Mouse (Mus musculus) ovary, postnatal 36 days (tissue): ENCODE measurements around the gene B3gnt2.

Experiments used
- DNase-seq: peaks from one replicate; pipeline ENCODE4 v3.0.0; 2022; ENCODE audit warnings: low spot score, mixed read lengths

The B3gnt2 gene

DNA sequence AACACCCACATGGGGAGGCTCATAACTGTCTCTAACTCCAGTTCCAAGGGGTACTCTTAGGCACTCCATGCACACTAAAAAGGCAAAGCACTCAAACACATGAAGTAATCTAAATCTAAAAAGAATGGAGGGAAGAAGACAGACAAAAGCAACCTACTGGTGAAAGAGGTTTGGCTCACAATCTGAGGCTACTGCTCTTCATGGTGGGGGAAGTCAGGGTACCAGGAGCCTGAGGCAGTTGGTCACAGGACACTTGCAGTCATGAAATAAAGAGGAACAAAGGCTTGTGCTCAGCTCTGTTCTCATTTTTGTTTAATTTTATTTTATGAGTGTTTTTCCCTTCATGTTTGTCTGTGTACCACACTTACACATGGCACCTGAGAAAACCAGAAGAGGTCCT, 45.6 kb downstream of the B3gnt2 start:
- DNase-seq, result no peak

- DNase-seq, result no peak
Observed at GRCm38 (mm10) chr11:22813921-22814704, 46.6 kb downstream of the B3gnt2 start.

GRCm38 (mm10) chr11:22813427-22813826, 47.3 kb downstream of the B3gnt2 start:
- DNase-seq, result no peak

DNA sequence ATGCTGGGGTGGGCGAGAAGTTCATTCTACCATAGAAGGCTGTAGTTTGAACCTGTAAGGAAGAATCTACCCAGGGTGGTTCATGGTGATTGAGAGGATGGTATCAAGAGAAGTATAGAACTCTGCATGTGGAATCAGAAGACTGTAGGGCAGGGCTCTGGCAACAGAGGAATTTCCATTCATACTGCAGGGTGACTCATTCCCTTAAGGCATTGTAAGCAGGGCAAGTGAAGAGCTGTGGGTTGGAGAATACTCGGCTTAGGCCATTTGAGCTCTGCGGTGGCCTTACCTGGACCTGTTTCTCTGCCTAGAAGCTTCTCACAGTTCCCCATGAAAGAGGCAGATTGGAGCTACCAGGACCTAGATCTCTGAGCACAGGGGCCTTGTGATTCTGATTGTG, 49.3 kb downstream of the B3gnt2 start:
- no peak for DNase-seq

DNA sequence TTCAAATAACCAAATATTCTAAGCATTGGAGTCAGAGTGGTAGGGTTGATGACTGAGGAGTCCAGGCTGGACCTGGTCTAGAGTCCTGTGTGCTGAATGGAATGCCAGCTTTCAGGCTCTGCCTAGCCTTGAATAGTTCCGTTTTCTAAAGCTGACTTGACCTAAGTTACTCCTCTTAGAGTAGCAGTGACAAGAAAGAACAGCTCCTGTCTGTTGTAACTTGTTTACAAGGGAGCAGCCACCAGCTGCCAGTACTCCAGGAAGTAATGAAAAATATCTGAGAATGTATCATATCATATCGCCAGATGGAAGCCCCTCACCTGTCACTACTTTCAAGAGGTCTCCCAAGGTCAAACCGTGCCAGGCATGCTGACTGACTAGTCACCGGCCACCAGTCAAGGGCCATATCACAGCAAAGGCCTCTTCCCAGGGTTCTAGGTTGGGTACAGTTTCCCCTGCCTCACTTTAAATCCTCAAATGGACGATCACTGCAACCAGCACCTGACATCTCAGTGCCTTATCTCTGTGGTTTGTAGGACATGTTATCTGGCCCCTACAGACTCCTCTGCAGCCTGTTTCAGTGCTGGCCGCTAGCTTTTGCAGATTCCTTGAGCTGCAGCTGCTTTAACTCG, 51.2 kb downstream of the B3gnt2 start:
- DNase-seq, result no peak

DNA sequence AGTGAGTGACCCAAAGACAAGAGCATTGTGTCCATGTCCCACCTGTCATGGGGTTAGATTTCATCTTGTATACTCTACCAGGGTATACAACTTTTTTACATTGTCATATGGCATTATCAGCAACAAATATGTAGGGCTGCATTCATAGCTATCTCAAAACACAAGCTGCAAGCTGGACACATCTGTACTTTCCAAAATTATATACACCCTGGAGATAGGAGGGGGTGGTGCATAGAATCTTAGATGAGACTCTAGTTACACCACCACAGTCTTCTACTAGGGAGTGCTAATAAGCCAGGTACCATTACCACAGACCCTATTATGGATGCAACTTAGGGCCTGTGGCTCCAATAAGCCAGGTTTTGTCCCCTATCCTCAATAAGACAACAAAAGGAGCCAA, 52.7 kb downstream of the B3gnt2 start:
- no peak for DNase-seq

DNA sequence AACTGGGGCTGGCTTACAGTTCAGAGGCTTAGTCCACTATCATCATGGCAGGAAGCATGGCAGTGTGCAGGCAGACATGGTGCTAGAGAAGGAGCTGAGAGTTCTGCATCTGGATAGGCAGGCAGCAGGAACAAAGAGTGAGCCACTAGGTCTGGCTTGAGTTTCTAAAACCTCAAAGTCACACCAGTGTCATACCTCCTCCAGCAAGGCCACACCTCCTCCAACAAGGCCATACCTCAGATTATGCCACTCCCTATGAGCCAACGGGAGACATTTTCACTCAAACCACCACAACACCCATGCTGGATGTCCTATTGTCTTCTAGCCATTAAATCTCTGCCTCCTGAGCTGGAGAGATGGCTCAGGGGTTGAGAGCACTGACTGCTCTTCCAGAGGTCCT, 55.6 kb downstream of the B3gnt2 start:
- no peak for DNase-seq

DNA sequence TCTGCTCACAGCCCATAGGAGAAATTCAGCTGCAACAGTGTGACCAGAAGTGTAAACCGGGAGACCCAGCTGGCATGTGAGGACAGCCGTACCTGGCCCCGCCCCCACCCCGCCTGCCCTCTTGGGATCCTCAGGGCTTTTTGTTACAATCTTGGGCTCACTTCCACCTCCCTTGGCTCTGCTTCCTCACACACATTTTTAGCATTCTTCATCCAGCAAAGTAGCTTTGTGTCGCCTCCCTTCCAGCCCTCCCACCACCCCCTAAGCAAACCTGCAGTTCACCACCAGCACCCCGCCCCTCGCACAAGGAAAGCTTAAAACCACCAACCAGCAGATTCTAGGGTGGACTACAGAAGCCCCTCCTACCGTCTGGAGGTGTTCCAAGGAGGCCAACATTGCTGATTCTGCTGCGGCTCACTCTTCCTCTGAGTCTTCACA, 60.8 kb downstream of the B3gnt2 start:
- no peak for DNase-seq

DNA sequence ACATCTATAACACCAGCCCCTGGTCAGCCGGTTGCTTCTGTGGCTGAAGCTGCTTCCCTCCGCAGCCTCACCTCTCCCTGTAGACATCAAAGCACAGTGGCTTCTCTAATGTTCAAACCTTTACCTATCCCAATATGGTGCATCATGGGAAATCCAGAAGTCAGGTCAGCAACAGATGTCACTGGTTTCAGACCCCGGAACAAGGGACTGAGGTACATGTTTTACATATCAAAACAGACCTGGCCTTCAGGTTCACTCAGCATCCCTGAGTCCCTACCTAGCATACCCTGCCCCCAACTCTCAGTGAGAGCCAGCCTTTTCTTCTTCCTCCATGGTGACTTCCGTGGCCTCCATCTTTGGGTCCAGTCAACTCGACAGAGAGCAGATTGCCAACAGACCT, 61.8 kb downstream of the B3gnt2 start:
- DNase-seq, result no peak

- no peak for DNase-seq
Observed at GRCm38 (mm10) chr11:22794734-22795133, 66.0 kb downstream of the B3gnt2 start.

DNA sequence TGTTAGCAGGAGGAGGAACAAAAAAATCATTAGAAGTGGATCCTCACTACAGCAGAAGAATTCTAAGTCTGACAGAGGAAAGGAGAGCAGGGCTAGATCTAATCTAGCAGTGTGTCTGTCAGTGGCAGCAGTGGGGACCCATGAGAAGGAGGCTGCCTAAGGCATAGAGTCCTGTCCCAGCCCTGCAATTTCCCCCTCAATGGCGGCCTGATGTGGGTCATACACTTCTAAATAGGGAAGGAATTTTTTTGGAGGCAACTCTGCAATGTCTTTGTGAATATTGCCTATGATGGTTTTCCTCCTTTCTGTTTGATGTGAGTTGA, 66.9 kb downstream of the B3gnt2 start:
- DNase-seq, result no peak

GRCm38 (mm10) chr11:22793176-22793880, 67.4 kb downstream of the B3gnt2 start:
- no peak for DNase-seq

DNA sequence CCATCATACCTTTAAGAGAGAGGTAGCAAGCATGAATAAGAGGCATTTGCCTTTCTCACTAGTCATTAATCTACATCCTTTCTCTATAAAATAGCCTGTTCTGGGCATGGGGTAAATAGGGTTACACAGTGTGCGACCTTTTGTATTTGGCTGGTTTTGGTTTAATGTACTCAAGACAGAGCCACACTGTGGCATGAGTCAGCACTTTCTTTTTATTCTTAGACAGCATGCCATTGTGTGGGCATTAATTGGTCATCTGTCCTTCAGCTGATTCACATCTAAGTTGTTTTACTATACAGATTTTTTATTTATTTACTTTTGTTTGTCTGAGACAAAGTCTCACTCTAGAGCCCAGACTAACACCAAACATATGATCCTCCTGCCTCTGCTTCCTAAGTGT, 68.6 kb downstream of the B3gnt2 start:
- DNase-seq, result no peak

- no peak for DNase-seq
Observed at GRCm38 (mm10) chr11:22791726-22792125, 69.0 kb downstream of the B3gnt2 start.

- no peak for DNase-seq
Observed at GRCm38 (mm10) chr11:22787833-22788232, 72.9 kb downstream of the B3gnt2 start.

GRCm38 (mm10) chr11:22784477-22784876, 76.3 kb downstream of the B3gnt2 start:
- no peak for DNase-seq

GRCm38 (mm10) chr11:22782705-22783124, 78.0 kb downstream of the B3gnt2 start:
- DNase-seq, result no peak

GRCm38 (mm10) chr11:22781190-22781589, 79.6 kb downstream of the B3gnt2 start:
- DNase-seq, result no peak

- DNase-seq, result no peak
Observed at GRCm38 (mm10) chr11:22780761-22781160, 80.0 kb downstream of the B3gnt2 start.

DNA sequence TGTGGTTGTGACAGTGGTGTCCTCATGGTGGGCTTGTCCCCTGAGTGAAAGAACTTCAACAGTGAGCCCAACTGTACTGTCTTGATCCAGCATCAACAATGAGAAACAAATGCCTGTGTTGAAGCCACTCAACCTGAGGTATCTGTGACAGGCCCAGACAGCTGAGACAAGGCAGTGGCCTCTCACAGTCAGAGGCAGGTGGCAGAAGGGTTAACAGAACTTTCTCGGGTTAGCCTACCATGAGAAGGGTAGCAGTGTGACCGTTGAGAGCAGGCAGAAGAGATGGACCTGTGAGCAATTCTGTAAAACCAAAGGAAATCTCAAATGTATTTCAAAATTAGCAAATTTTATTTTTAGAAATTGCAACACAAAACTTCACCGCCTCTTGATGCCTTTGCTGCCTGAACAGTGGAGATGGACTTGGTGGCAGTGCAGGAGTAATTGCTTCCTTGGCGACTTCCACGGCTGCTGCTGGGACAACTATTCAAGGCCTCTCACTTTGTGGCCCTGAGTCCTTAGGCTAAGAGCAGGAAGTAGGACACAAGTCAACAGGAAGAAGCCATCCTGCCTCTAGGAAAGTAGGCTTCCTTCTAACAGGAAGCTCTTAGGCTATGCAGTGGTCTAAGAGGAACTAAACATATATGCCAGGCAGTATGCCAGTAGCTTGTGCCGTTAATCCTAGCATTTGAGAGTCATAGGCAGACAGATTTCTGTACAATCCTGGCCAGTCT, 80.8 kb downstream of the B3gnt2 start:
- no peak for DNase-seq

DNA sequence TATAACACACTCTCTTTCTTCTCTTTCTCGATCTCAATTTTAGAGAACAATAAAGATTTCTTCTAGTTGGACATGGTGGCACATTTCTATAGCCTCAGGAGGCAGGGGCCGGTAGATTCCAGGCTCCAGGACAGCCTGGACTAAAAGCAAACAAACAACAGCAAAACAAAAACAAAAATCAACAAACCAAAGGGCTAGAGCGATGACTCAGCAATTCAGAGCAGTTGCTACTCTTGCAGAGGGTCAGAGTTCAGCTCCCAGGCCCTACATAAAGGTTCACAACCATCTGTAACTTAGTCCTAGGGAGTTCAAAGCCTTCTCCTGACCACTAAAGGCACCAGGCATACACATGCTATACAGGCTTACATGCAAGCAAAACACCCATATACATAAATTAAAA, 82.2 kb downstream of the B3gnt2 start:
- no peak for DNase-seq

- DNase-seq, result no peak
Observed at GRCm38 (mm10) chr11:22777531-22777930, 83.2 kb downstream of the B3gnt2 start.

DNA sequence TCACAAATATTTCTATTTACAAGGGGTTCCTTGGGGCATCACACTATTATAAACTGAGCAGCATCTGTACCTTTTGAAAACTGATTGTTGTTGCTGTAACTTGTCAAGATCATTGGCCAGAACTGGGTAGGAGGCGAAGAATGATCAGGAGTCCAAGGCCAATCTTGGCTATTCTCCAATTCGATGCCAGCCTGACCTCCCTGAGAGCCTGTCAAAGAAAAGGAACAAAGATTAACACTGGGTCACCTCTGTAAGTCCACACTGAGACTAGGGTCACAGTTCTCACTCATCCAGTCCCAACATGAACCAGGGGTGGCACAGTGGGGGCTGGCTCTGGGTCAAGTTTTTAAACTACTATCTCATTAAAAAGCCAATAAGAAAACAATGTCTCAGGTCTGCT, 85.9 kb downstream of the B3gnt2 start:
- DNase-seq, result no peak
